Mouse (Mus musculus): ENCODE data around the gene Cps1. TPM values are rescaled to one million over a fixed set of nuclear protein-coding genes. Genes with fewer than 3 reads are reported as not detected.

The Cps1 gene
- total and polyA plus RNA-seq, 3 experiments: 0.05 to 0.13 TPM; not detected in 1

DNA sequence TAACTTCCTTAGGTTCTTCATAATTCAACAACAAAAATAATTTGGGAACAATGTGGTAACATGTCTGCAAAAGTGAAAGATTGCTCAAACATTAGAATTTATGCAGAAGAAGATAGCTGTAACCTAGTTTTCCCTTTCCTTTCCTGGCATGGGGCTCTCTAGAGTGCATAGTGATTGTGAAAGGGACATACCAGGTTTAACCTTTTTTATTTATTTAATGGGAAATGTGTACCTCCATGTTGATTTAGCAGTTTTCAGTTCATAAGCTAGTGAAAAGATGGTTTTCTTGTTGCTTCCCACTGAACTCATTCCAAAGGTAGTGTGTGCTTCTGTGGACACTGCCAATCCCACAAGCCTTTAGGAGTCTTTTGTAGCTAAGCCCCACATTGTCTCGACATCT is 30.4 kb upstream of the Cps1 start:
- dilution Hi-C loops (cut with MboI; ENCODE audit: extremely low pct_ligation_motif_present, extremely low pct_unique_long_range_greater_than_20kb, low sequenced_read_pairs) (no loop called here), in situ Hi-C loops (cut with MboI; ENCODE audit: low pct_ligation_motif_present, low pct_unique_long_range_greater_than_20kb, low sequenced_read_pairs) (no loop called here)
- Histone ChIP-seq H3K9me3 (replicated peaks; ENCODE audit: low read length) (no peaks in the 10 kb centered on the region), H3K4me1 (ENCODE audit: control insufficient read depth in 1 of 2, insufficient read depth in 2 of 2) (peaks cover 5 to 9% of the 10 kb centered on the region in 2 experiments; a peak in 1 of 4 replicates), H3K9ac (ENCODE audit: insufficient read depth, low read depth) (no peak overlapping the region), H3K27ac (ENCODE audit: insufficient read depth, low read depth) (no peak overlapping the region), H3K79me2 (replicated peaks; ENCODE audit: control insufficient read depth, extremely low read depth, insufficient read depth, poor library complexity, severe bottlenecking) (no peaks in the 10 kb centered on the region), H3K27me3 (replicated peaks) (no peaks in the 10 kb centered on the region), H3K4me3 (replicated peaks in 1 of 3; ENCODE audit: low read depth in 2 of 3, low read length in 2 of 3, poor library complexity in 1 of 3) (no peak overlapping the region), H3K4me2 (ENCODE audit: insufficient read depth, low read depth, poor library complexity, severe bottlenecking) (no peak overlapping the region), H3K36me3 (replicated peaks in 1 of 2; ENCODE audit: control insufficient read depth in 1 of 2, insufficient read depth in 1 of 2, low read length in 1 of 2) (no peaks in the 10 kb centered on the region)
- DNase-seq (ENCODE audit: extremely low read depth): no peak
- TF ChIP-seq CHD2 (IDR thresholded peaks at IDR 0.05; ENCODE audit: low read length) (no peak), PAX5 (IDR thresholded peaks at IDR 0.05; ENCODE audit: low read length) (no peak), KAT2A (IDR thresholded peaks at IDR 0.05; ENCODE audit: insufficient replicate concordance, low read length) (no peak), E2F4 (IDR thresholded peaks at IDR 0.05; ENCODE audit: insufficient replicate concordance, low read depth, low read length) (no peak), MAZ (IDR thresholded peaks at IDR 0.05; ENCODE audit: low read depth, low read length) (no peak), RCOR1 (conservative IDR thresholded peaks at IDR 0.05; ENCODE audit: low read depth, low read length) (no peak), UBTF (IDR thresholded peaks at IDR 0.05; ENCODE audit: low read depth, low read length) (no peak), MEF2A (IDR thresholded peaks at IDR 0.05; ENCODE audit: borderline replicate concordance, low read depth, low read length) (no peak), USF2 (conservative IDR thresholded peaks at IDR 0.05; ENCODE audit: low read depth, low read length) (no peak), CHD1 (IDR thresholded peaks at IDR 0.05; ENCODE audit: low read depth, low read length) (no peak), TBP (conservative IDR thresholded peaks at IDR 0.05; ENCODE audit: low read depth, low read length) (no peak), ZC3H11A (IDR thresholded peaks at IDR 0.05; ENCODE audit: low read depth, low read length) (no peak), MAX (IDR thresholded peaks at IDR 0.05; ENCODE audit: low read length) (no peak), NRF1 (IDR thresholded peaks at IDR 0.05; ENCODE audit: low read depth, low read length) (no peak), POLR2AphosphoS2 (IDR thresholded peaks at IDR 0.05; ENCODE audit: low read depth, low read length) (no peak), ZKSCAN1 (IDR thresholded peaks at IDR 0.05; ENCODE audit: borderline replicate concordance, low read depth, low read length) (no peak), HCFC1 (IDR thresholded peaks at IDR 0.05; ENCODE audit: low read depth, low read length) (no peak), ELF1 (IDR thresholded peaks at IDR 0.05; ENCODE audit: low read depth, low read length) (no peak), CTCF (conservative IDR thresholded peaks at IDR 0.05 in 1 of 2, IDR thresholded peaks at IDR 0.05 in 1 of 2; ENCODE audit: low read depth in 2 of 2, low read length in 2 of 2) (no peak), TCF12 (IDR thresholded peaks at IDR 0.05; ENCODE audit: low read depth, low read length) (no peak)

DNA sequence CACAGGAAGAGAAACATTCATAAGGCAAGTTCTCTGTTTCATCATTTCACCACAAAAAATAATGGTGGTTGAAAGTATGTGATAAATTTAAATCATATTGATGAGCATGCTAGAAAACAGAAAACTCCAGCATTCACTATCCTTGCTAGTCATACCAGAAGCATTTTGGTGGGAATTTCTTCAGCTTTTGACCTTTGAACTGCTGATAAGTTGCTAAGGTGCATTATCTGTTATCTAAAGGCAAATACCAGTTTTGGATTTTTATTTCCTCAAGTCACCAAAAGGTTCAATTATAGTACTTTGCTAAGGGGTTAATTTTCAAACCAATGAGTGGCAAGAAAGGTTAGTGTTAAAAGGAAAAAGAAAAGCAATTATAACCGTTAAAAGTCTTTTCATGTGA is 23.6 kb upstream of the Cps1 start:
- TF ChIP-seq SIN3A (IDR thresholded peaks at IDR 0.05; ENCODE audit: low read length) (no peak), RAD21 (IDR thresholded peaks at IDR 0.05; ENCODE audit: low read depth, low read length) (no peak), SMC3 (IDR thresholded peaks at IDR 0.05; ENCODE audit: low read depth, low read length) (no peak), UBTF (IDR thresholded peaks at IDR 0.05; ENCODE audit: low read depth, low read length) (no peak), MYC (IDR thresholded peaks at IDR 0.05; ENCODE audit: low read depth, low read length) (no peak), MEF2A (IDR thresholded peaks at IDR 0.05; ENCODE audit: borderline replicate concordance, low read depth, low read length) (no peak), IRF4 (IDR thresholded peaks at IDR 0.05; ENCODE audit: low read depth, low read length) (no peak), JUND (conservative IDR thresholded peaks at IDR 0.05; ENCODE audit: low read depth, low read length) (no peak), CHD1 (IDR thresholded peaks at IDR 0.05; ENCODE audit: low read depth, low read length) (no peak), MXI1 (IDR thresholded peaks at IDR 0.05; ENCODE audit: low read depth, low read length) (no peak)
- Histone ChIP-seq H3K27me3 (replicated peaks) (no peaks in the 10 kb centered on the region), H3K9ac (ENCODE audit: insufficient read depth, low read depth) (no peak overlapping the region), H3K36me3 (replicated peaks in 1 of 2; ENCODE audit: control insufficient read depth in 1 of 2, insufficient read depth in 1 of 2, low read length in 1 of 2) (no peaks in the 10 kb centered on the region), H3K27ac (ENCODE audit: insufficient read depth, low read depth) (no peak overlapping the region), H3K4me3 (replicated peaks in 1 of 3; ENCODE audit: low read depth in 2 of 3, low read length in 2 of 3, poor library complexity in 1 of 3) (no peak overlapping the region), H3K79me2 (replicated peaks; ENCODE audit: control insufficient read depth, extremely low read depth, insufficient read depth, poor library complexity, severe bottlenecking) (no peaks in the 10 kb centered on the region), H3K4me2 (ENCODE audit: insufficient read depth, low read depth, poor library complexity, severe bottlenecking) (no peak overlapping the region), H3K4me1 (ENCODE audit: control insufficient read depth in 1 of 2, insufficient read depth in 2 of 2) (peaks cover 5 to 9% of the 10 kb centered on the region in 2 experiments; a peak in 1 of 4 replicates), H3K9me3 (replicated peaks; ENCODE audit: low read length) (no peaks in the 10 kb centered on the region)
- dilution Hi-C loops (cut with MboI; ENCODE audit: extremely low pct_ligation_motif_present, extremely low pct_unique_long_range_greater_than_20kb, low sequenced_read_pairs): no loop called here
- DNase-seq (ENCODE audit: extremely low read depth): no peak
- in situ Hi-C loops (cut with MboI; ENCODE audit: low pct_ligation_motif_present, low pct_unique_long_range_greater_than_20kb, low sequenced_read_pairs): no loop called here

All from CH12.LX (cell line).